Mouse (Mus musculus): ENCODE data around the gene Hoxd12. TPM values are rescaled to one million over a fixed set of nuclear protein-coding genes. Genes with fewer than 3 reads are reported as not detected.

The Hoxd12 gene
- polyA plus RNA-seq, 1 experiment = not detected

DNA sequence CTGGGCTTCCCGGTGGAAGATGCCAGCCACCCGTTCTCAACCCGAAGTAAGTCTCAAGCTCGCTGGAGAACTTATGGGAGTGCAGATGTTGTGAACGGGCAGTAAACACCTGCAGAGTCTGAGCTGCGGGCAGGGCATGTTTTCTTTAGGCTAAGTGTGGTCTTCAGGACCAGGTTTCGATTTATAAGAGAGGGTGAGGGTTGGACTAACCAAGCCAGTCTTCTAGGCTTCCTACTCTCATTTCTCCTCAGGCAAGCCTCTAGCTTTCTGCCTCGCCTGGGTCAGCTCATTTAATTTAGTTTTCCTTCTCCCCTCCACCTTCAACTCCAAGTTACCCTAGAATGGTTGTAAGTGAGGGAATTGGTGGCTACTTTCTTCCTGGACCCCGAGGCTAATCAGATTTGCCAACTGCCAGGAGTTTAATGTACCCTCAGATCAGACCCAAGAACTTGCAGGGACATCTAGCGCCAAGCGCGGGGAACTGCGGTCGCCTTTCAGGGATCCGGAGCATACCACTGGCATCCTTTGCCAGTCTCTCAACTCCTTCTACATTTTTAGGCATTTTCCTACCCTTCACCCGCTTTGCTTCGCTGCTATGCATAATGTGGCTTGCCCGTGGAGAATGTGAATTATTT lies 11.4 kb upstream of the Hoxd12 start:
- Histone ChIP-seq H3K4me3 (replicated peaks; ENCODE audit: extremely low read depth, low read depth, low read length) (no peak overlapping the region), H3K4me1 (ENCODE audit: control insufficient read depth, insufficient read depth, low read length) (no peaks in the 10 kb centered on the region; the same call in 1 of the 2 replicates)
- 5% methylated on average over 18 of the region's 18 CpGs for WGBS
- peak; percentile 70 for TF ChIP-seq CTCF (IDR thresholded peaks at IDR 0.05; ENCODE audit: insufficient read depth, low read length)
- TF ChIP-seq POLR2A (IDR thresholded peaks at IDR 0.05; ENCODE audit: borderline replicate concordance, extremely low read depth, low read depth, low read length) = no peak
- no peak for DNase-seq

GRCm38 (mm10) chr2:74666411-74666810 lies 8.4 kb upstream of the Hoxd12 start:
- WGBS = 4% methylated on average over 7 of the region's 7 CpGs
- Histone ChIP-seq H3K4me1 (ENCODE audit: control insufficient read depth, insufficient read depth, low read length) (peaks cover 2% of the 10 kb centered on the region; the same call in 1 of the 2 replicates), H3K4me3 (replicated peaks; ENCODE audit: extremely low read depth, low read depth, low read length) (no peak overlapping the region)
- no peak for DNase-seq
- TF ChIP-seq POLR2A (IDR thresholded peaks at IDR 0.05; ENCODE audit: borderline replicate concordance, extremely low read depth, low read depth, low read length) = no peak

DNA sequence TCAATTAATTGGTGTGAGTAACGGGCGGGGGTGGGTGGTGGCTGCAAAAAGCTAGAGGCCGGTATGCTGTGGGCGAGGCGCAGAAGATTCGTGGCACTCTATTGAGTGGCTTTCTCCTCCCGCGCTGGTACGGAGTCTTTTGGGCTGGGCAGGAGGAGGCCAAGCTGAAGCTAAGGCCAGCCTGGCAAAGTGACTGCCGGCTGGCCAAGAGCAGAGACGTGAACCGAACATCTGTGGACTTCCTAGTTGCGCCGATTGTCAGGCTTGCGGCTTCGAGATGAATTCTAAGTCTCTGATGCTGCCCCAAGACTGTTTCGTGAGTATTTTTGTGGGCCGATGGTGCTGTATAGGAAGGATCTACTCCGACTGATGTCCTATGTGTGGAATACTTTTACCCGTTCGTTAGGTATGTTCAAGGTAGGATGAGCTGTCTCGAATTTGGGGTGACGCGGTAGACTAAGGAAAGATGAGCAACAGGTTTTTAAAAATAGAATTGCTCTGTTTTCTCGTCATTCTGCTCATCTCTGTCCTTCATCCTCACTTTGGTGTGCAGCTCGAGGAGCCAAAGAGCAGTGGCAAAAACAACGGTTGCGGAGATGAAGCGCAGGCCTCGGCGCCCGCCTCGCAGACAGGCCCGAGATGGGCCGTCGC lies 7.5 kb upstream of the Hoxd12 start:
- TF ChIP-seq CTCF (IDR thresholded peaks at IDR 0.05; ENCODE audit: insufficient read depth, low read length) (no peak), POLR2A (IDR thresholded peaks at IDR 0.05; ENCODE audit: borderline replicate concordance, extremely low read depth, low read depth, low read length) (no peak)
- no peak for DNase-seq
- H3K4me1 ChIP-seq (ENCODE audit: control insufficient read depth, insufficient read depth, low read length) = peaks cover 2% of the 10 kb centered on the region; the same call in 1 of the 2 replicates
- 7% methylated on average over 36 of the region's 36 CpGs for WGBS
- H3K4me3 ChIP-seq (replicated peaks; ENCODE audit: extremely low read depth, low read depth, low read length) = no peak overlapping the region

DNA sequence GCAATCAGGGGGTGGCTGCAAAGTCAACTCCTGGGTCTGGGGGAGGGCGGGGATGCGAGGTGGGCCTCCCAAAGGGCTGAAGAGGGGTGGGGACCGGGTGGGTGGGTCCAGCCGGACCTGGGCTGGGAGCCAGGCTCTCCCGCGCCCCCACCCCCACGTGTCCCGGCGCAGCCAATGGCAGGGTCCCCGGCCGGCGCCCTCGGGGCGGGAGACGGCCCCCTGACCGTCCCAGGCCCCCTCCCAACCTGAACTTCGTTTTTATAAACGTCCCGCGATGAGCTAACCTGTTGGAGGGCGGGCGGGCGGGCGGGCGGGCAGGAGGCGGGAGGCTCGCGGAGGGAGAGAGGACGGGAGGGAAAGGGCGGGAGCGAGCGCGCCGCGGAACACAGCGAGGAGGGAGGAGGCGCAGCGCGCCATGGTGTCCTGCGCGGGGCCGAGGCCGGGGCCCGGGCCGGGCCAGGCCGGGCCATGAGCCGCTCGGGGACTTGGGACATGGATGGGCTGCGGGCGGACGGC lies 6.9 kb upstream of the Hoxd12 start, which contains the start of gene Hoxd13:
TSS of gene Hoxd13 (plus strand) at position 469 of the 516 bp plus-strand sequence.
- WGBS = 1% methylated on average over 37 of the region's 51 CpGs
- peaks cover 2% of the 10 kb centered on the region; the same call in 1 of the 2 replicates for H3K4me1 ChIP-seq (ENCODE audit: control insufficient read depth, insufficient read depth, low read length)
- no peak within 1 kb of the TSS for H3K4me3 ChIP-seq (replicated peaks; ENCODE audit: extremely low read depth, low read depth, low read length)
- TF ChIP-seq POLR2A (IDR thresholded peaks at IDR 0.05; ENCODE audit: borderline replicate concordance, extremely low read depth, low read depth, low read length) (no peak), CTCF (IDR thresholded peaks at IDR 0.05; ENCODE audit: insufficient read depth, low read length) (no peak)
- no peak for DNase-seq

- peaks cover 2% of the 10 kb centered on the region; the same call in 1 of the 2 replicates for H3K4me1 ChIP-seq (ENCODE audit: control insufficient read depth, insufficient read depth, low read length)
- WGBS = 2% methylated on average over 73 of the region's 74 CpGs
- TF ChIP-seq CTCF (IDR thresholded peaks at IDR 0.05; ENCODE audit: insufficient read depth, low read length) = no peak
- no peak for TF ChIP-seq POLR2A (IDR thresholded peaks at IDR 0.05; ENCODE audit: borderline replicate concordance, extremely low read depth, low read depth, low read length)
- no peak overlapping the region for H3K4me3 ChIP-seq (replicated peaks; ENCODE audit: extremely low read depth, low read depth, low read length)
- DNase-seq = no peak
These were observed 6.2 kb upstream of the Hoxd12 start for GRCm38 (mm10) chr2:74668370-74669229.

- DNase-seq = no peak
- TF ChIP-seq CTCF (IDR thresholded peaks at IDR 0.05; ENCODE audit: insufficient read depth, low read length) (no peak), POLR2A (IDR thresholded peaks at IDR 0.05; ENCODE audit: borderline replicate concordance, extremely low read depth, low read depth, low read length) (no peak)
- 8% methylated on average over 3 of the region's 3 CpGs for WGBS
These were observed 5.6 kb upstream of the Hoxd12 start for GRCm38 (mm10) chr2:74669230-74669578.

DNA sequence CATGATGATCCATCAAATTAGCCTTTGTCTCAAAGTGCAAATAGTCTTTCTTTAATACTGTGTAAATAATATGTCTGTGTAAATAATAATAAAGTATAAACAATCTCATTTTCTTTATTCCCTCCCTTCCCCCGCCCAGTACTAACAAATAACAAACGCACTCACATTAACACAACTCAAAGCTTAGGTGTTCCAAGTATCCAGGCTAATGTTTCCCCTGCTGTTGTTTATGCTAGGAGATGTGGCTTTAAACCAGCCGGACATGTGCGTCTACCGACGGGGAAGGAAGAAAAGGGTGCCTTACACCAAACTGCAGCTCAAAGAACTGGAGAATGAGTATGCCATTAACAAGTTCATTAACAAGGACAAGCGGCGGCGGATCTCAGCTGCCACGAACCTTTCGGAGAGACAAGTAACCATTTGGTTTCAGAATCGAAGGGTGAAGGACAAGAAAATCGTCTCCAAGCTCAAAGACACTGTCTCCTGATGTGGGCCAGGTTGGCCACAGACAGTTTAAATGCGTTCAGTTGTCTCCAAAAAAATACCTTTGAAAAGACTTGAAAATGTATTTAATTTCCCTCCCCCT lies 5.1 kb upstream of the Hoxd12 start:
- no peak overlapping the region for H3K4me3 ChIP-seq (replicated peaks; ENCODE audit: extremely low read depth, low read depth, low read length)
- 10% methylated on average over 14 of the region's 14 CpGs for WGBS
- TF ChIP-seq POLR2A (IDR thresholded peaks at IDR 0.05; ENCODE audit: borderline replicate concordance, extremely low read depth, low read depth, low read length) (no peak), CTCF (IDR thresholded peaks at IDR 0.05; ENCODE audit: insufficient read depth, low read length) (no peak)
- DNase-seq = no peak
- H3K4me1 ChIP-seq (ENCODE audit: control insufficient read depth, insufficient read depth, low read length) = peaks cover 2% of the 10 kb centered on the region; the same call in 1 of the 2 replicates

More at GRCm38 (mm10) chr2:74669230-74669578, 5.6 kb upstream of the Hoxd12 start:
- peaks cover 2% of the 10 kb centered on the region; the same call in 1 of the 2 replicates for H3K4me1 ChIP-seq (ENCODE audit: control insufficient read depth, insufficient read depth, low read length)
- H3K4me3 ChIP-seq (replicated peaks; ENCODE audit: extremely low read depth, low read depth, low read length) = no peak overlapping the region

DNA sequence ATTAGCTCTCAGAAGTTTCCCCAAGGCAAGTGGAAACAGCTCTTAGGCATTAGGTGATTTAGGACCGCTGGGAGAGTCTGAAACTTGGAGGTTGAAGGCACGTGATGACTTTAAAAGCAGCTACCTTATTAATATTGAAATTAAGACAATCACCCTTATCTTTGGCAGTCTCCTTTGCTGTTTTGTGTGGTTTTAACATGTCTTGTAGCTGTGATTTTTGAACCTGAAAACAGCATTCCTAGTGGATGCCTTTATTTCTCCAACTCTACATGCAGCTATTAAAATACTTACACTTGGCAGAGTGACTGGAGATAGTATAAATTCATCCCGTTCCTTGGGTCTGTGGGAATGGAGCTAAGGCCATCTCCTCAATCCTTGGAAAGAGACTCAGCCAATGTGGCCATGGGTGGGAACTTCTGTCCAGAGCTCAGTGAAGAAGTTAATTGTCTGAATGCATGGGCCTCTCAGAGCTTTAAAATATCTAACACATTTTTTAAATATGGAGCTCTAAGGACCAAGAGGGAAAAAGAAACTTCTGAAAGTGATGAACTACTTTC lies 4.1 kb upstream of the Hoxd12 start:
- TF ChIP-seq CTCF (IDR thresholded peaks at IDR 0.05; ENCODE audit: insufficient read depth, low read length) (no peak), POLR2A (IDR thresholded peaks at IDR 0.05; ENCODE audit: borderline replicate concordance, extremely low read depth, low read depth, low read length) (no peak)
- no peak for DNase-seq
- Histone ChIP-seq H3K4me1 (ENCODE audit: control insufficient read depth, insufficient read depth, low read length) (peaks cover 2% of the 10 kb centered on the region; the same call in 1 of the 2 replicates), H3K4me3 (replicated peaks; ENCODE audit: extremely low read depth, low read depth, low read length) (no peak overlapping the region)
- 12% methylated on average over 3 of the region's 3 CpGs for WGBS
